Mouse (Mus musculus): ENCODE results near the gene Cd6. TPM values are rescaled to one million over a fixed set of nuclear protein-coding genes. Genes with fewer than 3 reads are reported as not detected.

The Cd6 gene
- polyA plus RNA-seq, 1 experiment from 2014 or later: not detected

GRCm38 (mm10) chr19:10784796-10785459 lies 44.9 kb downstream of the Cd6 start:
- H3K9me3 ChIP-seq (ENCODE audit: control insufficient read depth, low read length): no peaks in the 10 kb centered on the region
- no peak for DNase-seq (ENCODE audit: low spot score)
- no peaks in the 10 kb centered on the region for H3K27me3 ChIP-seq (ENCODE audit: control insufficient read depth, insufficient read depth, low read length)
- no peak overlapping the region for H3K9ac ChIP-seq (ENCODE audit: low read length)
- no peak overlapping the region for H3K4me3 ChIP-seq (ENCODE audit: low read depth, low read length)
- no peaks in the 10 kb centered on the region for H3K36me3 ChIP-seq (ENCODE audit: control insufficient read depth, insufficient read depth, low read length)
- no peak overlapping the region for H3K4me2 ChIP-seq (ENCODE audit: low read depth, low read length, severe bottlenecking)
- no peak overlapping the region for H3K27ac ChIP-seq (ENCODE audit: low read depth, low read length)
- ATAC-seq (replicated peaks; ENCODE audit: low FRiP score): no peak
- no peaks in the 10 kb centered on the region; the same call in none of the 2 replicates for H3K4me1 ChIP-seq (replicated peaks; ENCODE audit: control insufficient read depth, insufficient read depth, low read length)
- 86% methylated on average over 10 of the region's 10 CpGs for WGBS

GRCm38 (mm10) chr19:10784061-10784460 lies 45.8 kb downstream of the Cd6 start:
- Histone ChIP-seq H3K9me3 (ENCODE audit: control insufficient read depth, low read length) (no peaks in the 10 kb centered on the region), H3K36me3 (ENCODE audit: control insufficient read depth, insufficient read depth, low read length) (no peaks in the 10 kb centered on the region), H3K4me3 (ENCODE audit: low read depth, low read length) (no peak overlapping the region), H3K9ac (ENCODE audit: low read length) (no peak overlapping the region), H3K4me1 (replicated peaks; ENCODE audit: control insufficient read depth, insufficient read depth, low read length) (no peaks in the 10 kb centered on the region; the same call in 1 of the 2 replicates), H3K27ac (ENCODE audit: low read depth, low read length) (no peak overlapping the region), H3K27me3 (ENCODE audit: control insufficient read depth, insufficient read depth, low read length) (no peaks in the 10 kb centered on the region), H3K4me2 (ENCODE audit: low read depth, low read length, severe bottlenecking) (no peak overlapping the region)
- no peak; the same call in 1 of the 2 replicates for ATAC-seq (replicated peaks; ENCODE audit: low FRiP score)
- 25% methylated on average over 3 of the region's 3 CpGs for WGBS
- no peak for DNase-seq (ENCODE audit: low spot score)

GRCm38 (mm10) chr19:10783168-10783567 lies 46.7 kb downstream of the Cd6 start:
- H3K4me1 ChIP-seq (replicated peaks; ENCODE audit: control insufficient read depth, insufficient read depth, low read length): no peaks in the 10 kb centered on the region; the same call in 1 of the 2 replicates
- H3K4me3 ChIP-seq (ENCODE audit: low read depth, low read length): no peak overlapping the region
- DNase-seq (ENCODE audit: low spot score): no peak
- no peaks in the 10 kb centered on the region for H3K36me3 ChIP-seq (ENCODE audit: control insufficient read depth, insufficient read depth, low read length)
- no peak overlapping the region for H3K4me2 ChIP-seq (ENCODE audit: low read depth, low read length, severe bottlenecking)
- H3K27ac ChIP-seq (ENCODE audit: low read depth, low read length): no peak overlapping the region
- no peaks in the 10 kb centered on the region for H3K27me3 ChIP-seq (ENCODE audit: control insufficient read depth, insufficient read depth, low read length)
- 76% methylated on average over 4 of the region's 4 CpGs for WGBS
- H3K9me3 ChIP-seq (ENCODE audit: control insufficient read depth, low read length): no peaks in the 10 kb centered on the region
- ATAC-seq (replicated peaks; ENCODE audit: low FRiP score): no peak
- no peak overlapping the region for H3K9ac ChIP-seq (ENCODE audit: low read length)

- Histone ChIP-seq H3K9me3 (ENCODE audit: control insufficient read depth, low read length) (no peaks in the 10 kb centered on the region), H3K4me3 (ENCODE audit: low read depth, low read length) (no peak overlapping the region), H3K27me3 (ENCODE audit: control insufficient read depth, insufficient read depth, low read length) (no peaks in the 10 kb centered on the region), H3K4me2 (ENCODE audit: low read depth, low read length, severe bottlenecking) (no peak overlapping the region), H3K27ac (ENCODE audit: low read depth, low read length) (no peak overlapping the region), H3K4me1 (replicated peaks; ENCODE audit: control insufficient read depth, insufficient read depth, low read length) (no peaks in the 10 kb centered on the region; the same call in 1 of the 2 replicates), H3K36me3 (ENCODE audit: control insufficient read depth, insufficient read depth, low read length) (no peaks in the 10 kb centered on the region), H3K9ac (ENCODE audit: low read length) (no peak overlapping the region)
- 85% methylated on average over 4 of the region's 4 CpGs for WGBS
- DNase-seq (ENCODE audit: low spot score) (no peak), ATAC-seq (replicated peaks; ENCODE audit: low FRiP score) (no peak)
Measured at GRCm38 (mm10) chr19:10781641-10782040, 48.2 kb downstream of the Cd6 start.

GRCm38 (mm10) chr19:10776906-10777305 lies 53.0 kb downstream of the Cd6 start:
- no peak for ATAC-seq (replicated peaks; ENCODE audit: low FRiP score)
- WGBS: 88% methylated on average over 4 of the region's 4 CpGs
- H3K4me2 ChIP-seq (ENCODE audit: low read depth, low read length, severe bottlenecking): no peak overlapping the region
- H3K27ac ChIP-seq (ENCODE audit: low read depth, low read length): no peak overlapping the region
- H3K36me3 ChIP-seq (ENCODE audit: control insufficient read depth, insufficient read depth, low read length): no peaks in the 10 kb centered on the region
- no peaks in the 10 kb centered on the region for H3K4me1 ChIP-seq (replicated peaks; ENCODE audit: control insufficient read depth, insufficient read depth, low read length)
- no peaks in the 10 kb centered on the region for H3K27me3 ChIP-seq (ENCODE audit: control insufficient read depth, insufficient read depth, low read length)
- DNase-seq (ENCODE audit: low spot score): no peak
- H3K9ac ChIP-seq (ENCODE audit: low read length): no peak overlapping the region
- no peak overlapping the region for H3K4me3 ChIP-seq (ENCODE audit: low read depth, low read length)
- no peaks in the 10 kb centered on the region for H3K9me3 ChIP-seq (ENCODE audit: control insufficient read depth, low read length)

GRCm38 (mm10) chr19:10774141-10774540 lies 55.7 kb downstream of the Cd6 start:
- Histone ChIP-seq H3K27me3 (ENCODE audit: control insufficient read depth, insufficient read depth, low read length) (no peaks in the 10 kb centered on the region), H3K27ac (ENCODE audit: low read depth, low read length) (no peak overlapping the region), H3K4me3 (ENCODE audit: low read depth, low read length) (no peak overlapping the region), H3K4me1 (replicated peaks; ENCODE audit: control insufficient read depth, insufficient read depth, low read length) (no peaks in the 10 kb centered on the region), H3K36me3 (ENCODE audit: control insufficient read depth, insufficient read depth, low read length) (no peaks in the 10 kb centered on the region), H3K9ac (ENCODE audit: low read length) (no peak overlapping the region), H3K4me2 (ENCODE audit: low read depth, low read length, severe bottlenecking) (no peak overlapping the region), H3K9me3 (ENCODE audit: control insufficient read depth, low read length) (no peaks in the 10 kb centered on the region)
- no peak for ATAC-seq (replicated peaks; ENCODE audit: low FRiP score)
- 95% methylated on average over 6 of the region's 6 CpGs for WGBS
- DNase-seq (ENCODE audit: low spot score): no peak

GRCm38 (mm10) chr19:10773384-10773783 lies 56.5 kb downstream of the Cd6 start:
- Histone ChIP-seq H3K4me3 (ENCODE audit: low read depth, low read length) (no peak overlapping the region), H3K27ac (ENCODE audit: low read depth, low read length) (no peak overlapping the region), H3K27me3 (ENCODE audit: control insufficient read depth, insufficient read depth, low read length) (no peaks in the 10 kb centered on the region), H3K4me2 (ENCODE audit: low read depth, low read length, severe bottlenecking) (no peak overlapping the region), H3K4me1 (replicated peaks; ENCODE audit: control insufficient read depth, insufficient read depth, low read length) (no peaks in the 10 kb centered on the region), H3K9ac (ENCODE audit: low read length) (no peak overlapping the region), H3K9me3 (ENCODE audit: control insufficient read depth, low read length) (no peaks in the 10 kb centered on the region), H3K36me3 (ENCODE audit: control insufficient read depth, insufficient read depth, low read length) (no peaks in the 10 kb centered on the region)
- WGBS: 81% methylated on average over 7 of the region's 7 CpGs
- ATAC-seq (replicated peaks; ENCODE audit: low FRiP score) (no peak), DNase-seq (ENCODE audit: low spot score) (no peak)

GRCm38 (mm10) chr19:10772866-10773265 lies 57.0 kb downstream of the Cd6 start:
- DNase-seq (ENCODE audit: low spot score) (no peak), ATAC-seq (replicated peaks; ENCODE audit: low FRiP score) (no peak)
- Histone ChIP-seq H3K4me1 (replicated peaks; ENCODE audit: control insufficient read depth, insufficient read depth, low read length) (no peaks in the 10 kb centered on the region), H3K9ac (ENCODE audit: low read length) (no peak overlapping the region), H3K36me3 (ENCODE audit: control insufficient read depth, insufficient read depth, low read length) (no peaks in the 10 kb centered on the region), H3K27ac (ENCODE audit: low read depth, low read length) (no peak overlapping the region), H3K4me3 (ENCODE audit: low read depth, low read length) (no peak overlapping the region), H3K9me3 (ENCODE audit: control insufficient read depth, low read length) (no peaks in the 10 kb centered on the region), H3K27me3 (ENCODE audit: control insufficient read depth, insufficient read depth, low read length) (no peaks in the 10 kb centered on the region), H3K4me2 (ENCODE audit: low read depth, low read length, severe bottlenecking) (no peak overlapping the region)
- WGBS: 95% methylated on average over 10 of the region's 10 CpGs

- 80% methylated on average over 7 of the region's 7 CpGs for WGBS
- no peaks in the 10 kb centered on the region for H3K9me3 ChIP-seq (ENCODE audit: control insufficient read depth, low read length)
- no peak for ATAC-seq (replicated peaks; ENCODE audit: low FRiP score)
- no peaks in the 10 kb centered on the region for H3K4me1 ChIP-seq (replicated peaks; ENCODE audit: control insufficient read depth, insufficient read depth, low read length)
- no peak overlapping the region for H3K4me3 ChIP-seq (ENCODE audit: low read depth, low read length)
- no peak for DNase-seq (ENCODE audit: low spot score)
- H3K9ac ChIP-seq (ENCODE audit: low read length): no peak overlapping the region
- H3K27me3 ChIP-seq (ENCODE audit: control insufficient read depth, insufficient read depth, low read length): no peaks in the 10 kb centered on the region
- H3K36me3 ChIP-seq (ENCODE audit: control insufficient read depth, insufficient read depth, low read length): no peaks in the 10 kb centered on the region
- H3K4me2 ChIP-seq (ENCODE audit: low read depth, low read length, severe bottlenecking): no peak overlapping the region
- H3K27ac ChIP-seq (ENCODE audit: low read depth, low read length): no peak overlapping the region
Measured at GRCm38 (mm10) chr19:10771995-10772394, 57.9 kb downstream of the Cd6 start.

All from forebrain, embryonic 11.5 days (tissue).